Mouse (Mus musculus) stomach, embryonic 14.5 days (tissue): ENCODE results near the gene Cmtm2b. TPM values are rescaled to one million over a fixed set of nuclear protein-coding genes. Genes with fewer than 3 reads are reported as not detected.

Source experiments
- ATAC-seq: fragments of 200-750 bp; cut with Nextera tagmentation; 2 replicates; pipeline ENCODE4 v1.8.0; 2017; ENCODE audit warnings: low read depth, moderate TSS enrichment; ENCODE audit not compliant: insufficient number of reproducible peaks, insufficient read depth, low FRiP score
- H3K27ac ChIP-seq: fragments of 300-500 bp; sonication (generic); 2 replicates; pipeline ENCODE4 v1.5.1; 2014; ENCODE audit warnings: mild to moderate bottlenecking, low read length, moderate library complexity, mixed read lengths
- H3K27me3 ChIP-seq: fragments of 300-500 bp; sonication (generic); 2 replicates; pipeline ENCODE4 v1.6.1; 2014; ENCODE audit warnings: low read length, control low read depth, mixed read lengths; ENCODE audit not compliant: control insufficient read depth, insufficient read depth
- H3K36me3 ChIP-seq: fragments of 300-500 bp; sonication (generic); 2 replicates; pipeline ENCODE4 v1.6.1; 2014; ENCODE audit warnings: mild to moderate bottlenecking, control low read depth, low read length, moderate library complexity, mixed read lengths; ENCODE audit not compliant: control insufficient read depth, insufficient read depth
- H3K4me1 ChIP-seq: fragments of 300-500 bp; sonication (generic); 2 replicates; pipeline ENCODE4 v1.6.1; 2014; ENCODE audit warnings: low read length, control low read depth, mixed read lengths; ENCODE audit not compliant: control insufficient read depth, insufficient read depth
- H3K4me2 ChIP-seq: fragments of 300-500 bp; sonication (generic); replicated peaks from 2 replicates; pipeline ENCODE4 v1.6.1; 2014; ENCODE audit warnings: low read depth, low read length, control low read depth
- H3K4me3 ChIP-seq: fragments of 300-500 bp; sonication (generic); 2 replicates; pipeline ENCODE4 v1.5.1; 2014; ENCODE audit warnings: low read depth, low read length, control low read depth
- H3K9ac ChIP-seq: fragments of 300-500 bp; sonication (generic); replicated peaks from 2 replicates; pipeline ENCODE4 v1.6.1; 2014; ENCODE audit warnings: low read depth, mild to moderate bottlenecking, control low read depth, low read length, moderate library complexity, mixed read lengths
- H3K9me3 ChIP-seq: fragments of 300-500 bp; sonication (generic); 2 replicates; pipeline ENCODE4 v1.6.1; 2016; ENCODE audit warnings: low read depth, low read length, control low read depth; ENCODE audit not compliant: control insufficient read depth
- WGBS: fragments of 180-500 bp; shearing (Covaris S2); extraction: QIAGEN DNeasy Blood & Tissue Kit; methylation state at CpG from one replicate; pipeline ENCODE4 v1.1.7; 2014; 5-methylcytosine and 5-hydroxymethylcytosine counted together
- polyA plus RNA-seq: library from polyadenylated mRNA; unstranded; fragments of >200 nt; fragmentation: Nextera tagmentation; extraction: Ambion mirVana; gene quantifications from 2 replicates; pipeline ENCODE4 v1.2.1, GENCODE M21; 2014

Cmtm2b gene
- polyA plus RNA-seq, 1 experiment from 2014 or later, result not detected

DNA sequence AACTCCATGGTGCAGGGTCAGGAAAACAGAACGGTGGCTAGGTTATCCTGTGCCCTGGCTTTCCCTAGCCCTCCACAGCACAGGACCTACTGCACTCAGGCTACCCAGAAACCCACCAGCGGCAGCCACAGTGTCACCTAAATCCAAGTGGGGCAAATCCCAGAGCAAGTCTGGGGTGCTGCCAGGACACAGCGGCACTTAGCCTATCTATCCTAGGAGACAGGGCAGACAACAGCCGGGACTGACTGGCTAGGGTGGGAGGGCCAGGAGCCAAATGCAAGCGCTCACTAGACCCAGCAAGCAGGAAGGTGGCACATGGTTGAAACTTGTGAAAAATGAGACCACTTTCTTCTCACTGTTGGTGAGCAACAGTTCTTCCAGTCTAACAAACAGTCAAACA is 26.9 kb downstream of the Cmtm2b start:
- peaks cover 21% of the 10 kb centered on the region for H3K36me3 ChIP-seq
- H3K4me3 ChIP-seq, result no peak overlapping the region
- no peak overlapping the region for H3K27ac ChIP-seq
- H3K4me1 ChIP-seq, result no peaks in the 10 kb centered on the region
- H3K4me2 ChIP-seq, result no peak overlapping the region
- H3K9me3 ChIP-seq, result no peaks in the 10 kb centered on the region
- H3K9ac ChIP-seq, result no peak overlapping the region
- no peaks in the 10 kb centered on the region for H3K27me3 ChIP-seq
- no peak for ATAC-seq
- 77% methylated on average over 5 of the region's 5 CpGs for WGBS

DNA sequence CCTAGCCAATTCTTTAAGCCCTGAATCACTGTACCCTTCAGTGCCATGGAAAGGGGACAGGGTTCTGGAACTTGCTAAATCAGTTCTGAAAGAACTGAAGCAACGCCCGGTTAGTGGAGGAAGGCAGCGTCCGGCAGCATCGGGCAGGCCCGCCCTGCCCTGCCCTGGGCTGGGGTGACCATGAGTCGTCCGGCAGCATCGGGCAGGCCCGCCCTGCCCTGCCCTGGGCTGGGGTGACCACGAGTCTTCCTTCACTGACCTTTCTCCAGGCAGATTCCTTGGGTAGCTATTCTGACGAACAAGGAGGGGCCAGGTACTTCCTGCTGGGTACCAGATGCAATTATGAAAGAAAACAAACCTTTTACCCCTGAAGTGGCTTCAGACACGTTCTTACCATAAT is 28.0 kb downstream of the Cmtm2b start:
- WGBS, result 75% methylated on average over 13 of the region's 13 CpGs
- no peak overlapping the region for H3K4me2 ChIP-seq
- no peaks in the 10 kb centered on the region for H3K9me3 ChIP-seq
- H3K4me1 ChIP-seq, result no peaks in the 10 kb centered on the region
- no peak overlapping the region for H3K4me3 ChIP-seq
- H3K36me3 ChIP-seq, result peaks cover 30% of the 10 kb centered on the region
- no peak overlapping the region for H3K9ac ChIP-seq
- H3K27ac ChIP-seq, result no peak overlapping the region
- ATAC-seq, result no peak
- H3K27me3 ChIP-seq, result no peaks in the 10 kb centered on the region

DNA sequence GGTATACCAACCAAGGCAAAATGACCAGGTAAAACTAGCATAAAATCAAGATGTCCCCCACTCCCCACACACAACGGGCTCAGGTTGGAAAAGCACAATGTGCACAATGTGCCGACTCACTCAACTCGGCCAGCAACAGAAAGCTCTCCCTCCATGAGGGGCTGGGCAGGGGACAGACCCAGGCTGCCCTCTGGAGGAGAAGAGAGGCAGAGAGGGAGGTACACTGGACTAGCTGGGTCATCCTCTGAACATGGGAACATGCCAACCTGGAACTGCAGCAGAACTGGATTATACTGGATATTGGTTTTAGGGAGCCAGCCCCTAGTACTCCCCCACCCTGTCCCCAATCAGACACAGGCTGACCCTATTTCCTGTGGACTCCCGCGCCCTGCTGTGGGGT is 31.2 kb downstream of the Cmtm2b start:
- Histone ChIP-seq H3K4me3 (no peak overlapping the region), H3K9ac (no peak overlapping the region), H3K27me3 (no peaks in the 10 kb centered on the region), H3K4me1 (no peaks in the 10 kb centered on the region), H3K27ac (no peak overlapping the region), H3K36me3 (peaks cover 18% of the 10 kb centered on the region; the same call in 1 of the 2 replicates), H3K9me3 (no peaks in the 10 kb centered on the region), H3K4me2 (no peak overlapping the region)
- WGBS, result 59% methylated on average over 5 of the region's 5 CpGs
- peak; percentile 14; the same call in 1 of the 2 replicates for ATAC-seq

- no peaks in the 10 kb centered on the region for H3K4me1 ChIP-seq
- H3K27ac ChIP-seq, result no peak overlapping the region
- H3K36me3 ChIP-seq, result peaks cover 18% of the 10 kb centered on the region; the same call in 1 of the 2 replicates
- no peak overlapping the region for H3K4me3 ChIP-seq
- H3K4me2 ChIP-seq, result no peak overlapping the region
- 90% methylated on average over 10 of the region's 10 CpGs for WGBS
- no peaks in the 10 kb centered on the region for H3K9me3 ChIP-seq
- H3K9ac ChIP-seq, result no peak overlapping the region
- ATAC-seq, result no peak
- no peaks in the 10 kb centered on the region for H3K27me3 ChIP-seq
Measured at GRCm38 (mm10) chr8:104354504-104354903, 32.5 kb downstream of the Cmtm2b start.

DNA sequence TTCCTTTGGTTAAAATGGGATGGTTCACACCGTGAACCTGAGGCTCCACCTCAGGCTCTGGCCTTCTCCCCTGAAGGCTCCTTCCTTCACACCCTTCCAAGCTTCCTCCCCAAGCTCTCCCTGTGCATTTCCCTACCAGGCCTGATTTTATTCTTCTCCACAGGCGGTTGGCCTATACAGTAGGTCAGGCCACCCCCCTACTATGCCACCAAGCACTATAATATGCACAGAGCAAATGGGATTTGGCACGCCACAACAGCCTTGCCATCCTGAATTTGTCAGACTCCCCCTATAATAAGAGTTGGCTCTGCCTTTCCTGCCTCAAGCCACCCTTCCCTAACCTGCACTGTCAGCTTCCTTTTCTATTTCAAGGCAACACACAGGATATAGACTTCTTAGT is 36.6 kb downstream of the Cmtm2b start:
- no peaks in the 10 kb centered on the region for H3K9me3 ChIP-seq
- no peak overlapping the region for H3K27ac ChIP-seq
- H3K4me1 ChIP-seq, result no peaks in the 10 kb centered on the region
- 79% methylated on average over 3 of the region's 3 CpGs for WGBS
- H3K27me3 ChIP-seq, result no peaks in the 10 kb centered on the region
- ATAC-seq, result no peak
- H3K4me2 ChIP-seq, result no peak overlapping the region
- no peak overlapping the region for H3K4me3 ChIP-seq
- no peak overlapping the region for H3K9ac ChIP-seq
- peaks cover 18% of the 10 kb centered on the region; the same call in 1 of the 2 replicates for H3K36me3 ChIP-seq

DNA sequence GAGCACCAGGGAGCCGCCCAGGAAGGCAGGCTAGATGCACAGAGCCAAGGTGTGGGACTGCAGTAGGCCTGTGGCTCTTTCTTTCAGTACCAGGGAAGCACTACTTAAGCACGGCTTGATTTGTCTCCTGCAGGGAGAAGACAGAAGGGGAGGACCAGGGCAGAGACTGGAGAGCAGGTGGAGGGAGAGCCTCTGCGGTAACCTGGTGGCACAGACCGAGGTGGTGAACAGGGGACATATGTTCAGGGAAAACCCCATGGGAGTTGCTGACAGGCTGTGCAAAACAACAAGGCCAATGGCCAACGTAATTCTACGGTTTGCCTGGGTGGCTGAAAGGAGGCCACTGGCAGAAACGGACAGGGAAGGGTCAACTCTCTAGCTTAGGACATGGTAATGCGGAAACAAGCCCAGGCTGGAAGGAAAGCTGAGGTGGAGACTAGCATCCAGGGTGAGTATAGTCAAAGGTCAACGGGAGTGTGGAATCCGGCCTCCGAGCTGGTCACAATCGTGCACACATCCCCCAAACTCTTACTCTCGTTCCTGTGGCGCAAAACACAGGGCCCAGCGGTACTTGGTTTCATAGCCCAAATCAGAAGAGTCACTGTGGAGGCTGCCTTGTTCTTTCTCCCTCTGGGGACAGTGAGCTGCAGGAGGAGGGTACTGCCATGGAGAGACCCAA is 37.9 kb downstream of the Cmtm2b start:
- Histone ChIP-seq H3K9me3 (no peaks in the 10 kb centered on the region), H3K4me1 (no peaks in the 10 kb centered on the region), H3K4me3 (no peak overlapping the region), H3K36me3 (peaks cover 8% of the 10 kb centered on the region; the same call in 1 of the 2 replicates), H3K4me2 (no peak overlapping the region), H3K27ac (no peak overlapping the region), H3K9ac (no peak overlapping the region), H3K27me3 (no peaks in the 10 kb centered on the region)
- 76% methylated on average over 15 of the region's 15 CpGs for WGBS
- no peak for ATAC-seq

DNA sequence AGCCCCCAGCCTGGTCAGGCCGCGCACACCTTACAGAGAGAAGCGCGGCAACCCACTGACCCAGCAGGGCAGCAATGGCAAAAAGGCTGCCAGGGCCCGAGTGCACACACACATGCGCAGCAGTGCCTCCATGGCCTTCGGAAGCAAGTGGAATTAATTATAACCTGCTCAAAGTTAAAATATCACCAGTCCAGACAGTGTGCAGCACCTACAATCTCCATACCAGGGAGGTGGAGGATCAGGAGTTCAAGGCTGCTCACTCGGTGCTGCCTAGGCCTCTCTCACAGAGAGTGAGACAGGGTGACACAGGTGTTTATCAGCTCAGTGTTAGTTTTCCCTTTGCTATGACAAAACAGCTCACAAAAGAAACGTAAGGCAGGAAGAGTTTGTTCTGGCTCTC is 43.7 kb downstream of the Cmtm2b start:
- Histone ChIP-seq H3K4me1 (peaks cover 3% of the 10 kb centered on the region), H3K9ac (no peak overlapping the region), H3K4me2 (no peak overlapping the region), H3K36me3 (no peaks in the 10 kb centered on the region), H3K27ac (no peak overlapping the region), H3K27me3 (no peaks in the 10 kb centered on the region), H3K9me3 (no peaks in the 10 kb centered on the region), H3K4me3 (no peak overlapping the region)
- no peak for ATAC-seq
- 88% methylated on average over 9 of the region's 9 CpGs for WGBS

GRCm38 (mm10) chr8:104367398-104367797 is 45.4 kb downstream of the Cmtm2b start:
- ATAC-seq, result no peak
- Histone ChIP-seq H3K27ac (no peak overlapping the region), H3K4me1 (peaks cover 3% of the 10 kb centered on the region), H3K4me3 (no peak overlapping the region), H3K36me3 (no peaks in the 10 kb centered on the region), H3K4me2 (no peak overlapping the region), H3K9ac (no peak overlapping the region), H3K27me3 (no peaks in the 10 kb centered on the region), H3K9me3 (no peaks in the 10 kb centered on the region)
- 49% methylated on average over 5 of the region's 5 CpGs for WGBS

GRCm38 (mm10) chr8:104369591-104369990 is 47.6 kb downstream of the Cmtm2b start:
- H3K27ac ChIP-seq, result no peak overlapping the region
- no peak overlapping the region for H3K4me2 ChIP-seq
- peaks cover 5% of the 10 kb centered on the region for H3K4me1 ChIP-seq
- no peaks in the 10 kb centered on the region for H3K9me3 ChIP-seq
- H3K27me3 ChIP-seq, result no peaks in the 10 kb centered on the region
- 76% methylated on average over 12 of the region's 12 CpGs for WGBS
- ATAC-seq, result no peak
- H3K4me3 ChIP-seq, result no peak overlapping the region
- H3K36me3 ChIP-seq, result no peaks in the 10 kb centered on the region
- H3K9ac ChIP-seq, result no peak overlapping the region
